Mouse (Mus musculus): ENCODE results near the gene Fez1. TPM values are rescaled to one million over a fixed set of nuclear protein-coding genes. Genes with fewer than 3 reads are reported as not detected.

Fez1 gene
- total RNA-seq, 2 experiments from 2014 or later: 0.91 to 1.4 TPM

DNA sequence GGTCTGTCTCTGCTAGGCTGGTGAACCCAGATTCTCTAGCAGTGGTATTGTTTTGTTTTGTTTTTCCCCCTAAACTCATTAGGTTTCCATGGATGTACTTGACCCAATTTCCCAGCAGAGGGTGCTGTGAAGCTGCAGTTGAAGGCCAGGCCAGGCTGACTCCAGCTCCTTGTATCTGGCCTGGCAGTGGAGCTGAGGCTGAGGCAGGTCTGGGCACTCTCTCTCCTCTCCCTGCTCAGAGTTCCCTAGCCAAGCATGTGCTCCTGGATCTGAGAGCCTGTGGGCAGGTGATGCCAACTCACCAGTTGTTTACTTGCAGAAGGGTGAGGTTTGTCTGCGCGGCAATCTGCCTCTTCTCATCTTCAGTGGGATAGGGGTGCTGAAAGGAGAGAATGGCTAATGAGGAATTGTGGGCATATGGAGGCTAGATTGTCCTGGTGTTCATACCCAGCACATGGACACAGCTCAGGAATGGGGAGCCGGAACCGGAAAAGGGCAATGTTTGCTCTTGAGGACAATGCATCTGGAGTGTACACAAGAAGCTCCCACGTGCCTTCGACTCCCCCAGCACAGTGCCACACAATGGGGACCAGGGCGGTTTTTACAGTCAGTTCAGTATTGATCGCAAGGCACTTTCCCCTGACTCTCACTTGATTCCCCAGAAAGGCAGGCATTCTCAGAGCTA is 73.5 kb downstream of the Fez1 start:
- DNase-seq: peak; percentile 76

DNA sequence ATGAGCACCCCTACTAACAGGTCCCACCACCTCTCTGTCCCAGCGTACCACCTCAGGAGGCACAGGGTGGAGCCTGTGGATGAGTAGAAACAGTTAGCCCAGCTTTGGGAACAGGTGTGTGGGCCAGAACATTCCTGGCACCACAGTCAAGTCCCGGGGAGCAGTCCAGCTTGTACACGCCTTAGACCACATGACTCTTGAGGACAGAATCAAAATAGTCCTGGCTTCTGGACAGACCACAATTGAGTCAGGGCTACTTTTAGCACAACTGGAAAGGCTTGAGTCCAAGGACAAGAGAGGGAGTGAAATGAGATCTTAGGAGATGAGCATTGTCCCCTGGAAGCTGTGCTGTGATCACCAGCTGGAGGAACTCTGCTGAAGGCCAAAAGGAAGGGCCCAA is 76.9 kb downstream of the Fez1 start:
- DNase-seq: peak; percentile 62

DNA sequence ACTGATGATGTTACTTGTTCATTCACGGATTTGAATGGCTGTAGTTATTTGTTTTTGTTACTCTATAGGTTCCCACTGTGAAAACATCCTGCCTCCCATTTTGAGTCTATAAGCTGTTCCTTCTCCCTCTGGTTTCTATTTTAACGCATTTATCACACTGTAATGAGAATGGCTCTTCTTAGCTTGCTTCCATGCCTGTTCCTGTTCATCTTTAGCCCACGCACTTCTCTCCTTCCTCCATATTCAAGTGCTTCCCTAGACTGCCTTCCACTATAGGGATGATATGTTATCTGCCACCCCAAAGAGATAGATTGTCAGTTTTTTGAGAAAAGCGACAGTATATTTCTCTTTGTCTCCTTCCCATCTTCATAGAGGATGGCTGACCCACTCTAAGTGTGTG is 78.8 kb downstream of the Fez1 start:
- no peak for DNase-seq

DNA sequence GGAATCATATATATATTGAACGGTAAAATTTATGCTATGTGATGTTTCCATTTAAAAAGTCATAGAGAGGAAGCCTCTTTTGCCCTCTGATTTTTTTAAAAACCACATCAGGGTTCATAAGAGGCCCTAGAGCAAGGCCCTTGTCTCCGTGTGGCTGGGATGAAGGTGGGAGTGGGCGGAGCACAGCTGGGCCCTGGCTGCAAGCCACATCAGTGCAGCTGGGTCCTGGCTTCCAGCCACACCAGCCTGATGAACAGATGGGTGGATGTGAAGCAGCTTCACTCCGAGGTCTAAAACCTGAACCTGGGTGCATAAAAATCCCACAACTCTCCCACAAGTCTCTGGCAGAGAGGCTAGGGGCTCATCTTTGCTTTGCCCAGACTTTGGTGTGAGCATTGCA is 83.8 kb downstream of the Fez1 start:
- DNase-seq: peak; percentile 61

DNA sequence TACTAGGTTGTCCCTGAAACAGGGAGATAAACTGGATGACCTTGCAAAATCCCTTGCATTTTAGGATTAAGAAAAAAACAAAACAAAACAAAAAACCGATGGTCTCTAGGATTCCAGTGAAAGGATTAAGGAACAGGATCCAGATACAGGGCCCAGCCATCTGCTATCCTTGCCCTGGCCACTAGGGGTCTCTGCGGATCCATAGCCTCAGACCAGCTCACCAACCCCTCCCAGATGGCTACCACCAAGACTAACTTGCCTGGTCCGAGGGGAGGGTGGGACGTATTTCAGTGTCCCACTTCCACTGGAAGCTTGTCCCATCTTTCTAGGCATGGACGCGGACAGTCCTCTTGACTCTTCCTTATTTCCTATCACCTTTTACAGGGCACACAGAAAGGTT is 94.7 kb downstream of the Fez1 start:
- peak; percentile 86 for DNase-seq

DNA sequence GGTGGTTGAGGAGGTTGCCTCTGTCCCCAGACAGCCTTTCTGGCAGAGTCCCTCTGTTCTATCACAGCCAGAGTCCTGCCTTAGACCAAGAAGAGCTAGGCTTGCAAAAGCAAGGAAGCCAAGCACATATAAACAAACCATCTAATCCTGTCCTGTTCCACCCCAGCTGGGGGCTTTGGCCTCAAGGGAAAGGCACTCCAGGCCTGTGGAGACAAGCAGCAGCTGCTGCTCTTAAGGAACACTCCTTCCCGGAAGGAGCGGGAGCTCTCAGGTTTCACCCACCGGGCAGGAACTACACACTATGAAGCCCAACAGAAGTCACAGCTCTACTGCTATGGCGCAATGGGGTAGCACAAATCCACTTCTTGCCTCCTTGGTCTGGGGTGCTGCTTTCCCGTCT is 95.3 kb downstream of the Fez1 start:
- peak; percentile 30 for DNase-seq

DNA sequence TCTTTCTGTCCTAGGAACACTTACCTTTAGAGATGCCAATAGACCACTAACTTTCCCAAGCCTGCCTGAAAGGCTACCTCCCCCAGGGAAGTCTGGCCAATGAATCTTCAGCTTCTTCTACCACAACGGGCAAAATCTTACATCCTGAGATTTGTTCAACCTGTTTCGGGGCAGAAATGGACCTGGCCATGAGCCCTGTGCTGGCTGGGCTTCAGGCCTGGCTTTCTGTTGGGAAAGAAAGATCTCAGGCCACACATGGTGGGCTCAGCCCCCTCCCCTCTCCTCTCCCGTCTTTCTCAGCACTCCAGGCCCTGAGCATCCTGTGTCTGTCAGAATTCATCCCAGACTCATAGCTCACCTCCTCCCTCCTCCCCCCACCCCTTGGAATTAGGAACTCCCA is 96.9 kb downstream of the Fez1 start:
- no peak for DNase-seq

DNA sequence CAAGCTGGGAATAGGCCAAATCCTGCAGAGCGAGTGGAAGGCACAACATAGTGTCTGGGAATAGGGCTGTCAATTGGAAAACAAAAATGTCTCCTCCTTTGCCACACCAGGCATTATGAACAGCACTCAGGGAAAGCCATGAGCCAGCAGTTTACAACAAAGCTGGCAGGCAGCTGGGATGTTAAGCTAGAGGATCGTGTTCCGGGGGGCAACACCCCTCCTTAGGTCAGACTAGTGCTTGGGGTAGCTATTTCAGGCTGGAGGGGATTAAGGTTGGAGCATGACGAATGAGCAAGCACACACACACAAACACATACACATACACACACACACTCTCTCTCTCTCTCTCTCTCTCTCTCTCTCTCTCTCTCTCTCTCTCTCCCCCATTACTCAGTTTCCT is 97.8 kb downstream of the Fez1 start:
- no peak for DNase-seq

DNA sequence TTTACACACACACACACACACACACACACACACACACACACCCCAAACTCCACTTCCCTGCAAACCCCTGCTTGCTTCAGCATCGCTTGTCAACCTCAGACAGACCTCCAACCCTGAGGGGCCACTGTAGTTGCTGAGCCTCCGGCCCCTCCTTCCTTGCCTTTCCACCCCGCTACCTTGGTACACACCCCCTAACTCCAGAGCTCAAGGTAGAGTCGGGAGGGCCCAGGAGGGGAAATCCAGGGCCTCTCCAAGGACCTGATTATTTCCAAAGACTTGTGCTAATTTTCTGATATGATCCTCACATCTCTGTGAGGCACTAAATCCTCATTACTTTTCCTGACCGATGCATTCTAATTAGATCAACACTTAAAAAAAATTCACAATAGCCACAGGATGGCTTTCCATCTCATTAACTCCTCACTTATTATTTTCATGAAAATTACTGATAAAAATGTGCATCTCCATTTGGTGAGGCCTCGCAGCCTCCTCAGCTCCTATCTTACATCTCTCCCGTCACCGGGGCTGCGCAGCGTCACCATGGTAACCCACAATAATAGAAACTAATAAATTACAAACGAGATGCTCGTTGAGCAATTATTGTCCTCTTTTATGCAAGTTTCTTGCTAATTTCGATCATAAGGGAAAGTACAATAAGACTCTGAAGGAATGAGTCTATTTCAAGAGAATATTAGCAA is 100.2 kb downstream of the Fez1 start:
- DNase-seq: no peak

DNA sequence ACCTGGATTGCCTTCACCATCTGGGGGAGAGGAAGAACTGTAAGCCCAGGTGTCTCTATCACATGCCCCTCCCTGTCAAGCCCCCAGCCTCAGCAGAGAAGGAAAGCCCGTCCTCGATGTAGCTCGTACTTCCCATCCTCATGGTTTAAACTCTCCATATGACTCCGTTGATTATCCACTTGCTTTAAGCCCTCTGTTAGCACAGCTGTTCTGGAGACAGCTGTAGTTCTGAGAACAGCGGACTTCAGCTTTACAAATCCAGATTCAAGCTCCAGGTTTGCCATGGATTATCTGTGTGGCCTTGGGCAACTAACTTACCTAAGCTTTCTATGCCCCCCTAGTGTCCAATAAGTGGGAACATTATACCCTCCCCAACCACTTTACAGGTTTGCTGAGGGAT is 102.1 kb downstream of the Fez1 start:
- DNase-seq: no peak

Other genes starting within 250 kb of the Fez1 start
- gene Gm17689, start 239.2 kb upstream of the Fez1 start, total RNA-seq (2021): not detected
- gene A630095E13Rik, start 178.5 kb upstream of the Fez1 start, total RNA-seq (2021): not detected
- not detected for gene Acrv1, start 128.6 kb upstream of the Fez1 start, total RNA-seq (2021)
- 10 to 100 TPM; 13.6 to 16.7 TPM for gene Chek1, start 94.8 kb upstream of the Fez1 start, total RNA-seq (2021)
- 100 to 1,000 TPM; 122 to 131 TPM for gene Stt3a, start 54.2 kb upstream of the Fez1 start, total RNA-seq (2021)
- gene Ei24, start 24.5 kb upstream of the Fez1 start, total RNA-seq (2021): 10 to 100 TPM; 94.2 to 97.9 TPM